Mouse (Mus musculus): ENCODE measurements around the gene 4930451I11Rik. TPM values are rescaled to one million over a fixed set of nuclear protein-coding genes. Genes with fewer than 3 reads are reported as not detected.

The 4930451I11Rik gene
- polyA plus RNA-seq, 1 experiment, result not detected

DNA sequence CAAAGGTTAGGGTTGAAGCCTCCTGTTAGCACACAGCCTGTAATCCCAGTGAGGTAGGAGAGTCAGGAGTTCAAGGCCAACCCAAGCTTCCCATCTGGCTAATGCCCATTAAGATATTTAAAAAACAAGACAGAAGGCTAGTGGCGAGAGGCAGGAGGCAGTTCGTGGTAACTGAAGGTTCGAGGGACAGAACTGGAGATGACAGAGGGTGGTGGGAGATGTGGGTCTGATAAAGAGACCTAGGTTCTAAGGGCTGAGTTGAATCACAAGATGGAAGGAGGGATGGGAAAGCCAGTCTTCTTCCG lies 15.6 kb upstream of the 4930451I11Rik start, which contains the start of gene Doc2a:
Doc2a (plus strand) TSS at position 301 of the 305 bp plus-strand sequence.
- TF ChIP-seq CTCF (IDR thresholded peaks at IDR 0.05; ENCODE audit: borderline replicate concordance, insufficient read depth, low read length), result no peak
- no peak for TF ChIP-seq POLR2A (IDR thresholded peaks at IDR 0.05; ENCODE audit: low read depth, low read length)
- no peaks in the 10 kb centered on the region for H3K4me1 ChIP-seq (ENCODE audit: control insufficient read depth, insufficient read depth, low read length)
- no peak within 1 kb of the TSS for H3K4me3 ChIP-seq (ENCODE audit: insufficient read depth, low read length)
- H3K27ac ChIP-seq (ENCODE audit: insufficient read depth, low read length), result no peak within 1 kb of the TSS

DNA sequence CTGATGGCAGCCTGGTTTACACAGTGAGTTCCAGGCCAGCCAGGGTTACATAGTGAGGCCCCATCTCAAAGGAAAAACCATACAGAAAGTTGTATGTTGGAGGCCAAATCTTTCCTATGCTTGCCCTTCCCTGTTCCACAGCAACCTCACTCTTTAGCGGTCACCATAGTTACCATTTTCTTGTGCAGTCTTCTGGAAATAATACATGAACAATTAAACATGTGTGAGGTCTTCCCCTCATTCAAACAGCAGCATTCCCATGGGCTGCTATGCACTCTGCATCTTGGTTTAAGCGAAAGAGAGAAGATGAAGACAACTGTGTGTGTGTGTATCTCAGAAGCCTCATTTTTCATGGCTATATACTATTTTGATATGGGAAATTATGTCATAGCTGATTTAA lies 14.1 kb upstream of the 4930451I11Rik start:
- Histone ChIP-seq H3K27ac (ENCODE audit: insufficient read depth, low read length) (no peak overlapping the region), H3K4me1 (ENCODE audit: control insufficient read depth, insufficient read depth, low read length) (no peaks in the 10 kb centered on the region), H3K4me3 (ENCODE audit: insufficient read depth, low read length) (no peak overlapping the region)
- TF ChIP-seq CTCF (IDR thresholded peaks at IDR 0.05; ENCODE audit: borderline replicate concordance, insufficient read depth, low read length), result no peak
- TF ChIP-seq POLR2A (IDR thresholded peaks at IDR 0.05; ENCODE audit: low read depth, low read length), result no peak

DNA sequence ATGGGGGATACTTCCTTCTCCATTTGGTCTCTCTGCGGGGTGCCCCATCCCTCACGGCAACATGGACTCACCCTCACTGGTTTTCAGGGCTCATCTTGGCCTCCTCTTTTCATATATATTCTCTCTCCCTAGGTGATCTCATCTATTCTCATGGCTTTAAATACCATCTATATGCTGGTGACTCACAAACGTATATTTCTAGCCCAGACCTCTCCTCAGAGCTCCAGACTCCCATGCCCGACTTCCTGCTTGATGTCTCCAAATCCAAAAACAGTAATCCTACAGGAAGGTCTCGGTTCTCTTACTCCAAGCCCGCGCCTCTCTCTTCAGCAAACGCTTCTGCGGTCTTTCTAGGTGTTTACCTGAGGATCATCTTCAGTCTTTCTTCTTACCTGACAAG lies 11.8 kb upstream of the 4930451I11Rik start:
- Histone ChIP-seq H3K27ac (ENCODE audit: insufficient read depth, low read length) (no peak overlapping the region), H3K4me1 (ENCODE audit: control insufficient read depth, insufficient read depth, low read length) (no peaks in the 10 kb centered on the region), H3K4me3 (ENCODE audit: insufficient read depth, low read length) (no peak overlapping the region)

DNA sequence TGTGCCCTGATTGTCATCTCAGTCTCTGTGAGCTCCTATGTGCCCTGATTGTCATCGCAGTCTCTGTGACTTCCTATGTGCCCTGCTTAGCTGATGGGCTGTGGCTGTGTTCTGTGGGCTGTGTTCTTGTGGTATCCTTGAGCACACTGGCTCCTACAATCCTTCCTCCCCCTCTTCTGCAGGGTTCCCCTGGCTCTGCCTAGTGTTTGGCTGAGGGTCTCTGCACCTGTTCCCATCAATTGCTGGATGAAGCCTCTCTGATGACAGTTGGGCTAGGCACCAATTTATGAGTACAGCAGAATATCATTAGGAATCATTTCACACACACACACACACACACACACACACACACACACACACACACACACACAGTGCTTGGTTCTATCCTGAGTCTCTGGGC lies 1.9 kb upstream of the 4930451I11Rik start:
- TF ChIP-seq CTCF (IDR thresholded peaks at IDR 0.05; ENCODE audit: borderline replicate concordance, insufficient read depth, low read length) (no peak), POLR2A (IDR thresholded peaks at IDR 0.05; ENCODE audit: low read depth, low read length) (no peak)
- no peak overlapping the region for H3K27ac ChIP-seq (ENCODE audit: insufficient read depth, low read length)
- no peak overlapping the region for H3K4me3 ChIP-seq (ENCODE audit: insufficient read depth, low read length)

More for the DNA sequence above, 11.8 kb upstream of the 4930451I11Rik start:
- TF ChIP-seq CTCF (IDR thresholded peaks at IDR 0.05; ENCODE audit: borderline replicate concordance, insufficient read depth, low read length) (no peak), POLR2A (IDR thresholded peaks at IDR 0.05; ENCODE audit: low read depth, low read length) (no peak)

DNA sequence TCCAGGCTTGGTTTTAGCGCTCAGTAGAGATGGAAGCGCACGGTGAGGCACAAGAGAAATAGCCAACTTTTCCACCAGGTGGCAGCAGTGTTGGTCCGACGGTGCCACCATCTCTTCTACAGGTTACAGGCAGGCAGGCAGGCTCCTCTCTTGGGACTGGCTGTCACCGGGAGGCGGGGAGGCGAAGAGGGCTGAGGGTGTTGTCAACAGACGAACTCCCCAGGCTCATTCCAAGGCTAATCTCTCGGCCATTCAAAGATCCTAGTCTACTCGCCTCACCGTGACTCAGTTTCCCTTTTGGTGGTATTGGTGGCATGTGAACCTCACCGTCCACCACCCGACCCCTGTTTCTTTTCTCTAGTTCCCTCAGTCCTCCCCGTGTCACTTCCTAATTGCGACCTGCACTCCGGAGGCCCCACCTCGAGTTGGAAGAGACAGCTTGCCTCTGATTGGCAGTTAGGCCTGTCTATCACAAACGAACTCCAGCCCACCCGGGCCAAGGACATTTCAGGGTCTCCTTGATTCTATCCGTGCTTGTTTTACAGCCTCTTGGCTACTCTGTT lies 678 bp upstream of the 4930451I11Rik start:
- Histone ChIP-seq H3K4me1 (ENCODE audit: control insufficient read depth, insufficient read depth, low read length) (no peaks in the 10 kb centered on the region), H3K27ac (ENCODE audit: insufficient read depth, low read length) (no peak overlapping the region), H3K4me3 (ENCODE audit: insufficient read depth, low read length) (no peak overlapping the region)
- TF ChIP-seq POLR2A (IDR thresholded peaks at IDR 0.05; ENCODE audit: low read depth, low read length) (no peak), CTCF (IDR thresholded peaks at IDR 0.05; ENCODE audit: borderline replicate concordance, insufficient read depth, low read length) (peak; percentile 84)

More for the DNA sequence above, 1.9 kb upstream of the 4930451I11Rik start:
- H3K4me1 ChIP-seq (ENCODE audit: control insufficient read depth, insufficient read depth, low read length), result no peaks in the 10 kb centered on the region

DNA sequence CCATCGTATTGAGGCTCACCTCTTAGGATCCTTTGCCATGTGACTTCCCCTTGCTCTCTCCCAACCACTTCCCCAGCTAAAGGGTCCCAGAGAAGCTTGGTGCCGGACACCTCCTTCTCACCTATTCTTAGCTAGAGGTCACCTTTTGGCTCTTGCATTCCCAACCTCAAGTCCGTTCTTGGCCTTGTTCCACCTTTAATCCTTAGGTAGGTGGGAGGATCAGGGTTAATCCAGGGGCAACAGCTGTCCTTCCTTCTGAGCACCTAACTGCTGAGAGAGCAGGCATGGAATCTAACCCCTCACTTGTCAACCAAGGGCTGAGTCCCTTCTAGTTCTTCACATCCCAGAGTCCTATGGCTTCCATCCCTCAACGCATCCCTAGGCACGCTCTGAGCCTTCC lies 5.5 kb downstream of the 4930451I11Rik start:
- TF ChIP-seq CTCF (IDR thresholded peaks at IDR 0.05; ENCODE audit: borderline replicate concordance, insufficient read depth, low read length) (no peak), POLR2A (IDR thresholded peaks at IDR 0.05; ENCODE audit: low read depth, low read length) (no peak)
- H3K4me3 ChIP-seq (ENCODE audit: insufficient read depth, low read length), result no peak overlapping the region
- no peaks in the 10 kb centered on the region for H3K4me1 ChIP-seq (ENCODE audit: control insufficient read depth, insufficient read depth, low read length)
- H3K27ac ChIP-seq (ENCODE audit: insufficient read depth, low read length), result no peak overlapping the region

DNA sequence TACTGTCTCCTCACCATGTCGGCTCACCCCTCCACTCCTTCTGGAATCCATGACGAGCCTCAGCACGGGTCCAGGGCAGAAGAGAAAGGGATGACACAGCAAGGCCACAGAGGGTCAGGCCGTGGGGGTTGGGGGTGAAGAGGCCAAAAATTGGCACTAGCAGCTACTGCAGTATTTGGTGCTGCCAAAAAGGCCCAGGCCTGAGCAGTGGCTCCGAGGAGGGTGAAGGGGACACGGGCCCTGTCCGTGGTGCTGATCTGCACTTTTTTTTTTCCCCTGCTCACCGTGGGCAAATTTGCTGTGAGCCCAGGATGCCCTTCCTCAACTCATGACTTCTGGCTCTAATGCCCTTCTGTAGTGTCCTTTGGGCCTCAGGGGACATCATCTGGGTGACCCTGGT lies 6.0 kb downstream of the 4930451I11Rik start:
- TF ChIP-seq CTCF (IDR thresholded peaks at IDR 0.05; ENCODE audit: borderline replicate concordance, insufficient read depth, low read length), result no peak
- TF ChIP-seq POLR2A (IDR thresholded peaks at IDR 0.05; ENCODE audit: low read depth, low read length), result no peak
- Histone ChIP-seq H3K4me1 (ENCODE audit: control insufficient read depth, insufficient read depth, low read length) (no peaks in the 10 kb centered on the region), H3K27ac (ENCODE audit: insufficient read depth, low read length) (no peak overlapping the region), H3K4me3 (ENCODE audit: insufficient read depth, low read length) (no peak overlapping the region)

DNA sequence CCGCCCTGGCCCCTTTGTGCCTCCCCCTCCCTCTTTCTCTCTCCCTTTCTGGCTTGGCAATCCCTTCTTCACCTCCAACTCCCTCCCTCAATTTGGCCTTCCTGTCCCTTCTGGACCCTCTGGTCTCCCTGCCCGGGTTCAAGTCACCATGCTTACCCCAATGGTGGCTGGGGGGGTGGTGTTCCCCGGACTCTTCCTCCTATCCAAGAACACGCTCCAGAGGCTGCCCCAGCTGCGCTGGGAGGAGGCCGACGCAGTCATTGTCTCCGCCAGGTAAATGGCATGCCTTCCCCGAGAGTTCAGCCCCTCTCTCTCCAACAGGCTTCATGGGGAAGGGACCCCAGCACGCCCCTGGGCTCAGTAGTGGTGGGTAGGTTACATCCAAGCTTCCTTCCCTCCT lies 7.5 kb downstream of the 4930451I11Rik start:
- H3K4me3 ChIP-seq (ENCODE audit: insufficient read depth, low read length), result no peak overlapping the region
- H3K4me1 ChIP-seq (ENCODE audit: control insufficient read depth, insufficient read depth, low read length), result no peaks in the 10 kb centered on the region
- TF ChIP-seq POLR2A (IDR thresholded peaks at IDR 0.05; ENCODE audit: low read depth, low read length) (no peak), CTCF (IDR thresholded peaks at IDR 0.05; ENCODE audit: borderline replicate concordance, insufficient read depth, low read length) (no peak)
- H3K27ac ChIP-seq (ENCODE audit: insufficient read depth, low read length), result no peak overlapping the region

DNA sequence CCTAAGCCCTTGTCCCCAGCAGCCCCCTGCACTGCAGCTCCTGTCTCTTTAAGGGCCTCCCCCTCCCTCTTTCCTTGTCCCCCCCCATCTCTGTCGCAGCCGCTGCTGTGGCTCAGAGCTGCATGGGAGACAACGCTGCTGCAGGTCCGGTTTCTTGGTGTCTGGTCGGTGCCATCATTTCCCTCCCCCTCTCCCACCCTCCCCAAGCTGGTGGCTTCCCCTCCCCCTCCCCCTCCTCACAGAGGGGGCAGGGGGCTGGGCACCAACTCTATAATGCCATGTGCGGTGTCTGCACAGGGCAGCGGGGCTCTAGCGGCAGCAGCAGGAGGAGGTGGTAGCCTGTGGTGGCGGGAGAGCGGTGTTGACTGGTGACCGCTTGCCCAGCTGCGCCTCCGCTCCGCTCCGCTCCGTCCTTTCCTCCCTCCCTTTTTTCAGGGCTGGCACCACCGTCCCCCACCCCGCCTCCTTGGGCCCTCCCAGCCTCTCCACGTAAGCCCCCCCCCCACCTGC lies 8.2 kb downstream of the 4930451I11Rik start:
- H3K27ac ChIP-seq (ENCODE audit: insufficient read depth, low read length), result no peak overlapping the region
- no peak for TF ChIP-seq CTCF (IDR thresholded peaks at IDR 0.05; ENCODE audit: borderline replicate concordance, insufficient read depth, low read length)
- TF ChIP-seq POLR2A (IDR thresholded peaks at IDR 0.05; ENCODE audit: low read depth, low read length), result no peak
- no peak overlapping the region for H3K4me3 ChIP-seq (ENCODE audit: insufficient read depth, low read length)
- no peaks in the 10 kb centered on the region for H3K4me1 ChIP-seq (ENCODE audit: control insufficient read depth, insufficient read depth, low read length)

DNA sequence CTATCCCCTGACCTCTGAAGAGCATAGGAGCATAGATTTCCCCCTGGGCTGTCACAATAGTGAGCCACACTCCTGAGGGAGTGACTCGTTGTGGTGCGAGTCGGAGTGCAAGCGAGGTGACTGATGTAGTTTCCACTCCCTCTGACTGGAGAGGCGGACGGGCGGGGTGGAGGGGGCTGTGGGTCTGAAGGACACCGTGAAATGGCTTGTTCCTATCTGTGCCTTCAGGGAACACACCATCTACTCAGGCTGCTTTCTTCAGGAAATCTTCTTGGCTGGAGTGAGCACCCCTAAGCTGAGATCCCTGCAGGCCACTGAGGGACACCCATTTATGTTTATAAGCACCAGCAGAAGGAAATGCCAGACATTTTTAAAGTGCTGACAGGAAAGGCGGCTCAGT lies 8.7 kb downstream of the 4930451I11Rik start:
- H3K4me1 ChIP-seq (ENCODE audit: control insufficient read depth, insufficient read depth, low read length), result no peaks in the 10 kb centered on the region
- no peak overlapping the region for H3K27ac ChIP-seq (ENCODE audit: insufficient read depth, low read length)
- no peak overlapping the region for H3K4me3 ChIP-seq (ENCODE audit: insufficient read depth, low read length)
- no peak for TF ChIP-seq POLR2A (IDR thresholded peaks at IDR 0.05; ENCODE audit: low read depth, low read length)
- TF ChIP-seq CTCF (IDR thresholded peaks at IDR 0.05; ENCODE audit: borderline replicate concordance, insufficient read depth, low read length), result no peak

All from embryonic fibroblast, embryonic 13.5 days (primary cell).